Mouse (Mus musculus): ENCODE results near the gene Arpp21.

GRCm38 (mm10) chr9:112260696-112261095 lies 25.0 kb upstream of the Arpp21 start:
- no peak for TF ChIP-seq CTCF (IDR thresholded peaks at IDR 0.05; ENCODE audit: low read depth, low read length)
- no peak for TF ChIP-seq EP300 (IDR thresholded peaks at IDR 0.05; ENCODE audit: insufficient read depth, low read depth, low read length)
- TF ChIP-seq POLR2A (IDR thresholded peaks at IDR 0.05; ENCODE audit: insufficient read depth, low read length), result no peak
